Mouse (Mus musculus) heart, adult 11 months (tissue): ENCODE measurements around the gene Spin2d.
"Not testable (repeated sequence)": the region's sequence is repeated elsewhere in the genome, so short reads cannot be mapped to it uniquely, and the experiment has no call there.

Source experiments
- DNase-seq: peaks from one replicate; pipeline ENCODE4 v3.0.0; 2022

The Spin2d gene

GRCm38 (mm10) chrX:73176889-73177288 is at the start of gene Spin2d:
TSS of gene Spin2d (minus strand) at chrX:73176989.
- not testable (repeated sequence) for DNase-seq

GRCm38 (mm10) chrX:73225365-73225764 is 48.6 kb upstream of the Spin2d start:
- DNase-seq = no peak

GRCm38 (mm10) chrX:73213819-73214564 is 37.2 kb upstream of the Spin2d start, which contains the start of gene Xlr4b:
TSS of gene Xlr4b (plus strand) at chrX:73214333.
- DNase-seq = not testable (repeated sequence)

DNA sequence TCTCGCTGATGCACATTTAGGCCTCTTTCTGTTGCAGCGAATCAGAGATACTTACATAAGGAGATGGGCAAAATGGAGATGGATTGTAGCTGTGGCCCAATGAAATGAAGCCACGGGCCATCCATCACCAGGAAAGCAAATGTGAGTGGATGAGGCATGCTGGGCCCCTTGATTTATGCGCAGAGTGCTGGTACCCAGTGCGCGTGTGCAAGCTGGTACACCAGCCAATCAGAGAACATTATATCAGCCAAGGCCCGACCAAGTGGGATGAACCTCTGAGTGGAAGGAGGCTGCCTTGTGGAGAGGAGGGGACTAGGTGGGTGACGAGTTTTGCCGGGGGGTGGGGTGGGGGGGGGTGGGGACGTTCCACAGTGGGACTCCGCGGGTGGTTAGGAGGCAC is 15.1 kb upstream of the Spin2d start, which contains the start of gene Xlr3b:
Gene Xlr3b (plus strand): TSS at position 274 of the 400 bp plus-strand sequence.
- DNase-seq = peak; percentile 97

DNA sequence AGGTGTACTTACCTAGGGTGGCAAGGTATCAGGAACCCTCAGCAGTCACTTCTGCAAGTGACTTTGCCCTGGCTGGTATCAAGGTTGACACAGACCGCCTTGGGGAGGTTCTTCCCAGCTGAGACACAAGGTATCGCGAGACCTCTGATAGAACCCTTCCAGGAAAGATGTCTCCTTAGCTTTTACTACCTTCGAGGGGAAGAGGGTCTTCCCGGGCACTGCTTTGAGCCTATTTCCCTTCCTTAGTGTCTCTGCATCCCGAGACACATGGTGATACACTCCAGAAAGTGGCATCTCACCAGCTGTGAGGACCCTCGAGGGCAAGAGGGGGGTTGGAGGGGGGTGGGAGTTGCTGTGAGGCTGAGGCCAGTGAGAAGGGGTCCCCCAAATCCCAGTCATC is 27.4 kb downstream of the Spin2d start, which contains the start of gene DXBay18:
Gene DXBay18 (minus strand): TSS at position 101 of the 400 bp plus-strand sequence.
- not testable (repeated sequence) for DNase-seq

DNA sequence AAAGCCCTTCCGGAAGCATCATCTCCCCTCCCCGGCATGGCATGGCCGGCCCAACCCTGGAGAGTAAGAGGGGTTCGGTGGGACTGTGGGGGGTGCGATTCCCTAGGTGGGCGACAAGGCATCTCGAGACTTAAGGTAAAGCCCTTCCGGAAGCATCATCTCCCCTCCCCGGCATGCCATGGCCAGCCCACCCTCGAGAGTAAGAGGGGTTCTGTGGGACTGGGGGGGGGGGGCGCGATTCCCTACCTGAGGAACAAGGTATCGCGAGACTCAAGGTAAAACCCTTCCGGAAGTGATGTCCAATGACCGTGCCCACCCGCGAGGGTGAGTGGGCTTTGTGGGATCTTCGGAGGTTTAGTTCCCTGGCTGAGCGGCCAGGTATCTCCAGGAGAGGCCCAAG is 28.3 kb downstream of the Spin2d start, which contains the start of gene Xlr5b:
Gene Xlr5b (plus strand): TSS at position 301 of the 400 bp plus-strand sequence.
- DNase-seq = not testable (repeated sequence)

DNA sequence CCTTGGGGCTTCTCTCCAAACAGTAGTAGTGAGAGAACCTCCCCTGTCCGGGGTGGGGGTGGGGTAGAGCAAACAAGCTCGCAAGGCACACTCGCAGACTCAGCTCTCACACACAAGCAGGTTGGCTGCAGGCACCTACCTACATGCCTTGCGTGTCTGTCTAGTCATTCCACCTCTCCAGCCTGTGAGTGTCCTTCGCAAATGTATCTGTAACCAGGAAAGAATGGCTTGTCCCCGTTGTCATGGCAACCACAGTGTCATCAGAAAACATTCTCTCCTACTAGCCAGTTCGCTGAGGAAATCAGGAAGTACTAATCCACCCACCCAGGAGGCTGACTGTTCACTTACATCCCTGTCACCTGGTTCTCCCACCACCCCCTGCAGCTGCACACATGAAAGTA is 33.6 kb downstream of the Spin2d start:
- not testable (repeated sequence) for DNase-seq
